Mouse (Mus musculus) olfactory bulb, adult 2 months (tissue): Measurements from ENCODE around the gene Map4k4. TPM values are rescaled to one million over a fixed set of nuclear protein-coding genes. Genes with fewer than 3 reads are reported as not detected.

Experiments used
- H3K27ac ChIP-seq: fragments of 200-500 bp; 2 replicates; pipeline ENCODE4 v1.5.1; 2012; ENCODE audit warnings: low read depth, low read length; ENCODE audit not compliant: insufficient read depth
- H3K4me1 ChIP-seq: fragments of 200-500 bp; 2 replicates; pipeline ENCODE4 v1.6.1; 2012; ENCODE audit warnings: low read length; ENCODE audit not compliant: control insufficient read depth, insufficient read depth
- H3K4me3 ChIP-seq: fragments of 200-500 bp; 2 replicates; pipeline ENCODE4 v1.5.1; 2012; ENCODE audit warnings: mild to moderate bottlenecking, low read depth, low read length, moderate library complexity; ENCODE audit not compliant: insufficient read depth
- CTCF ChIP-seq: fragments of 200-500 bp; IDR thresholded peaks from 2 replicates; pipeline ENCODE4 v1.5.1; 2012; ENCODE audit warnings: low read depth, mild to moderate bottlenecking, low read length, moderate library complexity; ENCODE audit not compliant: insufficient read depth
- POLR2A ChIP-seq: fragments of 200-500 bp; IDR thresholded peaks from 2 replicates; pipeline ENCODE4 v1.6.1; 2012; ENCODE audit warnings: mild to moderate bottlenecking, low read depth, low read length, moderate library complexity; ENCODE audit not compliant: insufficient read depth
- WGBS: fragments of 180-500 bp; shearing (Covaris S2); methylation state at CpG from one replicate; pipeline ENCODE4 v1.1.7; 2018; 5-methylcytosine and 5-hydroxymethylcytosine counted together
- polyA plus RNA-seq: library from polyadenylated mRNA; stranded (reverse); fragments of >200 nt; gene quantifications from 2 replicates; pipeline ENCODE4 v1.2.4, GENCODE M21; 2012; ENCODE audit warnings: low replicate concordance; ENCODE audit not compliant: missing spikeins, insufficient read depth, insufficient read length

Map4k4 gene
- polyA plus RNA-seq, 1 experiment, result 300 TPM

- WGBS, result 85% methylated on average over 11 of the region's 11 CpGs
- no peak overlapping the region for H3K4me3 ChIP-seq
- TF ChIP-seq POLR2A (no peak), CTCF (no peak)
- H3K27ac ChIP-seq, result no peak overlapping the region
- H3K4me1 ChIP-seq, result no peaks in the 10 kb centered on the region
These were observed 7.4 kb upstream of the Map4k4 start for GRCm38 (mm10) chr1:39893153-39893880.

- 44% methylated on average over 2 of the region's 2 CpGs for WGBS
- Histone ChIP-seq H3K4me1 (0 out of 2 replicates have a peak, but pooled peaks cover 1% of the 10 kb centered on the region), H3K4me3 (no peak overlapping the region)
These were observed 5.6 kb upstream of the Map4k4 start for GRCm38 (mm10) chr1:39895097-39895496.

GRCm38 (mm10) chr1:39895506-39895905 lies 5.2 kb upstream of the Map4k4 start:
- no peak for TF ChIP-seq POLR2A
- TF ChIP-seq CTCF, result no peak
- H3K4me1 ChIP-seq, result 0 out of 2 replicates have a peak, but pooled peaks cover 4% of the 10 kb centered on the region
- no peak overlapping the region for H3K4me3 ChIP-seq
- 74% methylated on average over 2 of the region's 2 CpGs for WGBS
- no peak overlapping the region for H3K27ac ChIP-seq

More at GRCm38 (mm10) chr1:39895097-39895496, 5.6 kb upstream of the Map4k4 start:
- no peak overlapping the region for H3K27ac ChIP-seq
- TF ChIP-seq CTCF (no peak), POLR2A (no peak)

- 88% methylated on average over 2 of the region's 2 CpGs for WGBS
- Histone ChIP-seq H3K4me1 (0 out of 2 replicates have a peak, but pooled peaks cover 4% of the 10 kb centered on the region), H3K27ac (no peak overlapping the region), H3K4me3 (no peak overlapping the region)
- TF ChIP-seq POLR2A (no peak), CTCF (no peak)
These were observed 4.1 kb upstream of the Map4k4 start for GRCm38 (mm10) chr1:39896581-39896980.

GRCm38 (mm10) chr1:39898686-39899085 lies 2.0 kb upstream of the Map4k4 start:
- TF ChIP-seq POLR2A, result no peak
- no peak for TF ChIP-seq CTCF
- no peak overlapping the region for H3K4me3 ChIP-seq
- peaks cover 6% of the 10 kb centered on the region; the same call in 1 of the 2 replicates for H3K4me1 ChIP-seq
- no peak overlapping the region for H3K27ac ChIP-seq
- 91% methylated on average over 4 of the region's 4 CpGs for WGBS

- Histone ChIP-seq H3K4me1 (peaks cover 16% of the 10 kb centered on the region), H3K27ac (peak overlapping the region; percentile 87), H3K4me3 (peak overlapping the region; percentile 99)
- WGBS, result under 1% methylated on average over 75 of the region's 75 CpGs
- TF ChIP-seq CTCF (no peak), POLR2A (no peak)
These were observed 524 bp downstream of the Map4k4 start for GRCm38 (mm10) chr1:39901063-39901811.

- TF ChIP-seq POLR2A (no peak), CTCF (no peak)
- under 1% methylated on average over 26 of the region's 26 CpGs for WGBS
- H3K4me1 ChIP-seq, result peaks cover 21% of the 10 kb centered on the region
- H3K4me3 ChIP-seq, result peak overlapping the region; percentile 99
- H3K27ac ChIP-seq, result peak overlapping the region; percentile 87
These were observed 1.4 kb downstream of the Map4k4 start for GRCm38 (mm10) chr1:39901851-39902703.

- WGBS, result 3% methylated on average over 3 of the region's 3 CpGs
- Histone ChIP-seq H3K27ac (peak overlapping the region; percentile 87), H3K4me1 (peaks cover 23% of the 10 kb centered on the region), H3K4me3 (peak overlapping the region; percentile 48)
- TF ChIP-seq POLR2A, result no peak
- no peak for TF ChIP-seq CTCF
These were observed 2.0 kb downstream of the Map4k4 start for GRCm38 (mm10) chr1:39902704-39903151.

- TF ChIP-seq CTCF (no peak), POLR2A (no peak)
- H3K27ac ChIP-seq, result no peak overlapping the region
- H3K4me3 ChIP-seq, result no peak overlapping the region
- 64% methylated on average over 3 of the region's 3 CpGs for WGBS
- H3K4me1 ChIP-seq, result peaks cover 23% of the 10 kb centered on the region
These were observed 4.0 kb downstream of the Map4k4 start for GRCm38 (mm10) chr1:39904720-39905119.
